Mouse (Mus musculus) lung, adult 2 months (tissue): Measurements from ENCODE around the gene Adam12.

Experiments
- CTCF ChIP-seq: fragments of 200-500 bp; IDR thresholded peaks from 2 replicates; pipeline ENCODE4 v1.5.1; 2011; ENCODE audit warnings: mild to moderate bottlenecking, low read length, control low read depth; ENCODE audit not compliant: insufficient read depth
- POLR2A ChIP-seq: fragments of 200-500 bp; IDR thresholded peaks from 2 replicates; pipeline ENCODE4 v1.6.1; 2011; ENCODE audit warnings: low read depth, mild to moderate bottlenecking, control low read depth, low read length, borderline replicate concordance; ENCODE audit errors: extremely low read depth

- TF ChIP-seq POLR2A (no peak), CTCF (no peak)
Observed at GRCm38 (mm10) chr7:133933378-133933777, 298.6 kb downstream of the Adam12 start.
